Mouse (Mus musculus) G1E (cell line): ENCODE measurements at regions not wholly inside any gene's neighbourhood (a gene's known extent, or its start where the extent isn't known, plus 50 kb on each side); places are given as distances from the start of the nearest gene placed in this dataset.

Source experiments
- ATAC-seq: 2 replicates; pipeline ENCODE4 v1.8.0; 2016; ENCODE audit warnings: mild to moderate bottlenecking; ENCODE audit not compliant: insufficient number of reproducible peaks, poor library complexity, low FRiP score, severe bottlenecking; ENCODE audit errors: extremely low read depth
- DNase-seq: peaks from one replicate; pipeline ENCODE4 v3.0.0; 2012; ENCODE audit warnings: low spot score
- H3K27me3 ChIP-seq: 2 replicates; pipeline ENCODE4 v1.6.1; 2012; ENCODE audit warnings: mild to moderate bottlenecking, low read length, inconsistent platforms; ENCODE audit not compliant: insufficient read depth
- H3K36me3 ChIP-seq: replicated peaks from 2 replicates; pipeline ENCODE3; 2012; ENCODE audit warnings: mild to moderate bottlenecking, inconsistent platforms
- H3K4me1 ChIP-seq: 2 replicates; pipeline ENCODE4 v1.6.1; 2012; ENCODE audit warnings: low read depth, low read length, inconsistent platforms, mixed read lengths; ENCODE audit not compliant: insufficient read depth
- H3K4me3 ChIP-seq: 2 replicates; pipeline ENCODE4 v1.5.1; 2012; ENCODE audit warnings: low read depth, mild to moderate bottlenecking, inconsistent platforms, low read length, moderate library complexity, mixed read lengths
- H3K9me3 ChIP-seq: replicated peaks from 2 replicates; pipeline ENCODE4 v1.6.1; 2012; ENCODE audit warnings: inconsistent platforms
- CTCF ChIP-seq: IDR thresholded peaks from 2 replicates; pipeline ENCODE4 v1.5.1; 2012; ENCODE audit warnings: low read depth, low read length, inconsistent platforms, mixed read lengths
- GATA1 ChIP-seq: IDR thresholded peaks from 2 replicates; pipeline ENCODE4 v1.6.1; 2012; ENCODE audit warnings: borderline replicate concordance, low read length, inconsistent platforms, mixed read lengths
- GATA2 ChIP-seq: IDR thresholded peaks from 2 replicates; pipeline ENCODE4 v1.6.1; 2012; ENCODE audit warnings: low read depth, low read length, inconsistent platforms, borderline replicate concordance
- POLR2AphosphoS5 ChIP-seq: IDR thresholded peaks from 2 replicates; pipeline ENCODE4 v1.6.1; 2012; ENCODE audit warnings: low read depth, low read length, inconsistent platforms; ENCODE audit not compliant: insufficient replicate concordance
- TAL1 ChIP-seq: conservative IDR thresholded peaks from 2 replicates; pipeline ENCODE4 v1.6.1; 2012; ENCODE audit warnings: low read depth, low read length, inconsistent platforms, mixed read lengths

GRCm38 (mm10) chr2:45629616-45630015, 512.4 kb upstream of the Zeb2 start:
- H3K9me3 ChIP-seq, result no peaks in the 10 kb centered on the region
- H3K36me3 ChIP-seq, result no peaks in the 10 kb centered on the region
- no peak for TF ChIP-seq POLR2AphosphoS5
- no peak for TF ChIP-seq TAL1
- no peak for TF ChIP-seq GATA1
- TF ChIP-seq CTCF, result no peak
- TF ChIP-seq GATA2, result no peak
- ATAC-seq (no peak), DNase-seq (no peak)
- H3K4me1 ChIP-seq, result no peaks in the 10 kb centered on the region
- no peak overlapping the region for H3K4me3 ChIP-seq
- peaks cover 8% of the 10 kb centered on the region; the same call in 1 of the 2 replicates for H3K27me3 ChIP-seq

- DNase-seq, result no peak
- Histone ChIP-seq H3K27me3 (peaks cover 4% of the 10 kb centered on the region; the same call in 1 of the 2 replicates), H3K36me3 (no peaks in the 10 kb centered on the region), H3K9me3 (no peaks in the 10 kb centered on the region), H3K4me1 (no peaks in the 10 kb centered on the region), H3K4me3 (no peak overlapping the region)
- no peak for TF ChIP-seq GATA2
- no peak for TF ChIP-seq POLR2AphosphoS5
- no peak for TF ChIP-seq GATA1
- no peak for TF ChIP-seq TAL1
- ATAC-seq, result no peak
These were observed 505.9 kb upstream of the Zeb2 start for GRCm38 (mm10) chr2:45623056-45623455.

GRCm38 (mm10) chr2:45608926-45609325, 491.7 kb upstream of the Zeb2 start:
- TF ChIP-seq CTCF, result no peak
- TF ChIP-seq TAL1, result no peak
- TF ChIP-seq POLR2AphosphoS5, result no peak
- TF ChIP-seq GATA1, result no peak
- no peak for TF ChIP-seq GATA2
- Histone ChIP-seq H3K9me3 (no peaks in the 10 kb centered on the region), H3K36me3 (no peaks in the 10 kb centered on the region), H3K27me3 (no peaks in the 10 kb centered on the region), H3K4me1 (no peaks in the 10 kb centered on the region), H3K4me3 (no peak overlapping the region)
- DNase-seq (no peak), ATAC-seq (no peak)

- no peak overlapping the region for H3K4me3 ChIP-seq
- ATAC-seq, result no peak
- H3K4me1 ChIP-seq, result no peaks in the 10 kb centered on the region
- H3K36me3 ChIP-seq, result no peaks in the 10 kb centered on the region
- no peak for DNase-seq
- TF ChIP-seq GATA1, result no peak
- no peak for TF ChIP-seq TAL1
- no peak for TF ChIP-seq POLR2AphosphoS5
- no peak for TF ChIP-seq CTCF
- TF ChIP-seq GATA2, result no peak
- H3K9me3 ChIP-seq, result no peaks in the 10 kb centered on the region
- no peaks in the 10 kb centered on the region for H3K27me3 ChIP-seq
These were observed 490.2 kb upstream of the Zeb2 start for GRCm38 (mm10) chr2:45607393-45607792.

GRCm38 (mm10) chr2:45601332-45601900, 484.2 kb upstream of the Zeb2 start:
- TF ChIP-seq GATA2 (no peak), POLR2AphosphoS5 (no peak), GATA1 (no peak), CTCF (no peak), TAL1 (no peak)
- Histone ChIP-seq H3K4me1 (no peaks in the 10 kb centered on the region), H3K27me3 (no peaks in the 10 kb centered on the region), H3K9me3 (no peaks in the 10 kb centered on the region), H3K36me3 (no peaks in the 10 kb centered on the region), H3K4me3 (no peak overlapping the region)
- DNase-seq, result no peak
- no peak for ATAC-seq

GRCm38 (mm10) chr2:45593765-45594164, 476.6 kb upstream of the Zeb2 start:
- DNase-seq, result no peak
- Histone ChIP-seq H3K4me3 (no peak overlapping the region), H3K4me1 (no peaks in the 10 kb centered on the region), H3K9me3 (no peaks in the 10 kb centered on the region), H3K36me3 (no peaks in the 10 kb centered on the region), H3K27me3 (no peaks in the 10 kb centered on the region)
- ATAC-seq, result no peak
- no peak for TF ChIP-seq GATA1
- no peak for TF ChIP-seq TAL1
- no peak for TF ChIP-seq CTCF
- TF ChIP-seq GATA2, result no peak
- no peak for TF ChIP-seq POLR2AphosphoS5

GRCm38 (mm10) chr2:45590980-45591379, 473.8 kb upstream of the Zeb2 start:
- Histone ChIP-seq H3K4me1 (no peaks in the 10 kb centered on the region), H3K36me3 (no peaks in the 10 kb centered on the region), H3K9me3 (no peaks in the 10 kb centered on the region), H3K27me3 (no peaks in the 10 kb centered on the region), H3K4me3 (no peak overlapping the region)
- TF ChIP-seq GATA1 (no peak), POLR2AphosphoS5 (no peak), TAL1 (no peak), GATA2 (no peak), CTCF (no peak)
- DNase-seq, result no peak
- ATAC-seq, result no peak
